Mouse (Mus musculus) adipocyte (in vitro differentiated cells): ENCODE measurements around the gene Slc25a45.

Source experiments
- DNase-seq: peaks from one replicate; pipeline ENCODE4 v3.0.0-alpha.2; 2016; ENCODE audit warnings: low spot score

Gene Slc25a45

DNA sequence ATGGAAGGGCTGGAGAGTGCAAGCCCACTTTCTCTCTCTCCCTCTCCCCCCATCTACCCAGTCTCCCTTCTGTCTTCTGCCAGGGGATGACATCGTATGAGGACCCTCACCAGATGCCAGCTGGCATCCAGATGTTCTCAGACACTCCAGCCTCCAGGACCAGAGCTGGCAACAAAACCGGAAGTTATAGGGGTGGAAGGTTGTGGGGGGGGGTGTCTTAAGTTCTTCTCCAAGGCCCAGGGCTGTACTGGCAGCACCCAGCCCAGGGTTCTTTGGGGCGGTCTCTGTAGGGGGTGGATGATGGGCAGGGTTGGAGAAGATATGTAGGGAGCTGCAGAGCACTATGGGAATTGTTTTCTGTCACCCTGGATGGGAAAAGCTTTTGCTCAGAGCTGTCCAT, 50.9 kb downstream of the Slc25a45 start:
- DNase-seq = peak; percentile 84

DNA sequence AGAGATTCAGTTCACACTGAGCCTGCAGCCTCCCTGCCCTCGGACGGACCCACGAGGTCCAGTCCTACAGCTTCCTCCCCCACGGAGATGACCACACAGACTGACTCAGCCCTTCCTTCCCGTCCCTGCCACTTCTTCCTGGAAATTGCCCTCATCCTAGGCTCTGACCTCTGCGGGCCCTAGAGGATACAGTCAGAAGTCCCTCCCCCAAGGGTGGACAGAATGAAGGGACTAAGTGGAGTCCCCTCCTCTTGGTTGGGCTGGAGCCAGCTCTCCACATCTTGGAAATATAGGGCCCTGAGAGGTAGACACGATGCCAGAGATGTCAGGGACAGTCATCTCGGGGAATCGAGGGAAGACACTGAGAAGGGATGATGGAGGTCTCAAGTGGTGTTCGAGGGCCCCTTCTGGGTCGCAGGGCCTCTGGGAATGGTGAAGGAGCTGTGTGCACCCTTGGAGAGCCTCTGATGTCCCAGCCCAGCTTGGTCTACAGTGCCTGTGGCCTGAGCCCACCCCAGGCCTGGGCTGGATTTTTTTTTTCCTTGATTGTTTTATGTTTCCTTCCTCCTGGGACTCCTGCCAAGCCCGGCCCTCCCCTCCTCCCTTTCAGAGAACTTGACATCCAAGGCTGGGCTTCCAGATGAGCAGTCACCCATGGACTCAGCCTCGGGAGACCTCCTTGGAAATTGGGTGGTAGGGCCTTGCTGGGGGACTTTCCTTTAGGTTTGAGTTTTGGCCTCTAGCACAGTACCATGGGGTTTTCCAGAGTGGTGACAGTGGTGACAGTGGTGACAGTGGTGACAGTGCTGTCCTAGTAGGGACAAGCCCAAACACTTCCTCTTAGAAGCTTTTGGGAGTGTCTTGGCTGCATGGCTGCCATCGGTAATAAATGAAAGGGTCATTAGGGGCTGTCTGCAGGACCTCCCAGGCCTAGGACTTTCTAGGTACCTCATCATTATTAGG, 52.3 kb downstream of the Slc25a45 start:
- peak; percentile 54 for DNase-seq

- no peak for DNase-seq
Observed at GRCm38 (mm10) chr19:5935266-5935665, 57.7 kb downstream of the Slc25a45 start.
